Mouse (Mus musculus) gastrocnemius, postnatal 14 days (tissue): ENCODE measurements around the gene Irak3. TPM values are rescaled to one million over a fixed set of nuclear protein-coding genes. Genes with fewer than 3 reads are reported as not detected.

ENCODE experiments used
- DNase-seq: peaks from one replicate; pipeline ENCODE4 v3.0.0; 2021; ENCODE audit warnings: mixed read lengths
- intact Hi-C: fragments of 180-260 bp; cut with DNase I; formaldehyde crosslinking; loops from one replicate; pipeline ENCODE4 v1.15.1; 2025; ENCODE audit warnings: low total_unique reads
- total RNA-seq, 2 experiments: library from RNA; stranded (reverse); gene quantifications; 2 replicates each; pipeline ENCODE4 v1.2.3; 2021

Gene Irak3
- total RNA-seq, 2 experiments from 2014 or later, result 2.4 to 2.9 TPM

DNA sequence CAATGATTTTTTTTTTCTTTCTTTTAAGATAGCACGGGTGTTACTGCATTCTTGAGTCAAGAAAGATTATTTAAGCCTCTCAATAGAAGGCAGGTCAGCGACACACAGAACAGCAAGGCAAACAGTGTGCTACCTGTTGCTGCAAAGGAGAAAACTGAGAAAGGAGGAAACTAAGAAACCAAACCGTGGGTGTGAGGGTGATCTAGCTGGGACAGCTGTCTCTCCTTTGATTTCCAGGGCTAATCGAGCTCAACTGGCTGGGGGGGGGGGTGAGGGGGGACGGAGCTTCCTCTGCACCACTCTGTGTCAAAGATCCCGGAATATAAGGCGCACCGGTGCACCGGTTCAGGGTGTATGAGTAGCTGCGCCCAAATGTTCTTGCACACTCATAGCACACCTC lies 32.9 kb downstream of the Irak3 start:
- DNase-seq, result no peak
- intact Hi-C loops, result no loop called here

- intact Hi-C loops, result no loop called here
- no peak for DNase-seq
Measured at GRCm38 (mm10) chr10:120168070-120168469, 33.9 kb downstream of the Irak3 start.

DNA sequence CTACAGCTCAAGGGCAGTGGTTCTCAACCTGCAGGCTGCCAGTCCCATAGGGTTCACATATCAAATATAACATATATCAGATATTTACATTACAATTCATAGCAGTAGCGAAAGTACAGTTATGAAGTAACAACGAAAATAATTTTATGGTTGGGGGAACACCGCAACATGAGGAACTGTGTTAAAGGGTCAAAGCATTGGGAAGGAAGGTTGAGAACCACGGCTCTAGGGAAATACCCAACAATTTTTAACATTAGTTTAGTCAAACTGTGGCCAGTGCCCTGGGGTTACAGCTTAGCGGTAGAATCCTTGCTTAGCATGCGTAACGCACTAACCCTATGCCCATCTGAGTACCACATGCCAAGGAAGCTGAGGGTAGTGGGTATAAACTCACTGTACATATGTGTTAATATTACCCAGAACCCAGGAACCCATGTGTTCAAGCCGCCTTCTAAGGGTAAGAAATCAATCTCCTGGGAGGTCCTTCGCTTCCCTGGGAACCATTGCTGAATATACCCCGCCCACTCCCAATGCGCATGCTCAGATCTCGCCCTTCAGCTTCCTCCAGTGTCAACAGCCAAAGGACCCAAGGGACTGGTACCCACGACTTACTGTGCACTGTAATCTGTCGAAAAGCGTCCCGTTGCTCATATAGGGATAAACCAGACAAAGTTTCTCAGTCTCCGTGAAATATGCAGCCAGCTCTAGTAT lies 36.0 kb downstream of the Irak3 start:
- DNase-seq, result no peak
- intact Hi-C loops, result no loop called here

DNA sequence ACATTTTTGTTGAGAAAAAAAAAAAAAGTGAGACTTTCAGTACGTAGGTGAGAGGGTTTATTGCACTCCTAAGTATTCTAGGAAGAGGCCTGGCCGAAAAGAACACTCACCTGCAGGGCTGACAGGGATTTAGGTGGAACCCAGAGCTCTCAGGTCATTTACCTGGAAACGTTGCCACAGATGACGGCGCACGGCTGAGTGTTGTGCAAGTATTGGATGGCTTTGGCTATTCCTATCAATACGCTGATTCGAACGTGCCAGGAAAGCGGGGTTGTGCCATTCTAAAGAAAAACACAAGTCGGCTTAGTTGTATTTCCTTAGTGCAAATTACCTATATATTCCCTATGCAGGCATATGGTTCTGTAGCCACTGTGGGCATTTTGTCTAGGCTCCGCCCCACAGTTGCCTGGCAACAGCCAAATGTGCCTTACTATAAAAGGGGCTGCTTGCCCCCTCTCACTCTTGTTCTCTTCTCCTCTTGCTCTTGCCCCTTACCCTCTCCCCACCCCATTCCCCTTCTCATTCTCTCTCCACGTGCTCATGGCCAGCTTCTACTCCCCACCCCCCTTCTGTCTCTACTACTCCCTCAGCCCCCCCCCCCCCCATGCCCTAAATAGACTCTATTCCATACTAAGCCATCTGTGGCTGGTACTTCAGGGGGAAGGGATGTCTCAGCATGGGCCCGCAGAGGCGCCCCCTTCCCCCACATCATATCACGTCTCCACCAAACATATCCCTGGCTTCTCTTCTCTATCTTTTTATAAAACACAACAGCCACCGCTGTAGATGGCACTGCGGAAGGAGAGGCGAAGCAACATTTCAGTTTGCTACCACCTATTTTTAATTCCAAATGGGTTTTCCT lies 36.8 kb downstream of the Irak3 start:
- intact Hi-C loops, result no loop called here
- DNase-seq, result no peak

DNA sequence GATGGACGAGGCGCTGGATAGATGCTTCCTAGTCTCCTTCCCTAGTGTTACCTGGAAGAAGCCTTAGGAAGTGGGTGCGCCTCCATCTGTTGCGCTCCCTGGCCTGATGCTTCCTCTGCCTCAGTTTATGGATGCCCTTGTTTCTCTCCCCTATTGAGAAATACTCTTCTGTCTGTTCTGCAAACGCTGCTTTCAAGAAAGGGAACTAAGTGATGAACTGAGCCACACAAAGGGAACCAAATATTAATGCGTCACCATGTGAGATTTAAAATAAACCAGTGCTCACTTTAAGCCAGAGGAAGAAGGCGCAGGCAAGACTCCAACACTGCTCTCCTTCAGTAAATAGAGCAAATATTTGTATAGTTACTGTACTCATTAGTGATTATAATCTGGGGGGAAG lies 38.4 kb downstream of the Irak3 start:
- intact Hi-C loops, result no loop called here
- no peak for DNase-seq

- DNase-seq, result no peak
- intact Hi-C loops, result no loop called here
Measured at GRCm38 (mm10) chr10:120162840-120163239, 39.1 kb downstream of the Irak3 start.

DNA sequence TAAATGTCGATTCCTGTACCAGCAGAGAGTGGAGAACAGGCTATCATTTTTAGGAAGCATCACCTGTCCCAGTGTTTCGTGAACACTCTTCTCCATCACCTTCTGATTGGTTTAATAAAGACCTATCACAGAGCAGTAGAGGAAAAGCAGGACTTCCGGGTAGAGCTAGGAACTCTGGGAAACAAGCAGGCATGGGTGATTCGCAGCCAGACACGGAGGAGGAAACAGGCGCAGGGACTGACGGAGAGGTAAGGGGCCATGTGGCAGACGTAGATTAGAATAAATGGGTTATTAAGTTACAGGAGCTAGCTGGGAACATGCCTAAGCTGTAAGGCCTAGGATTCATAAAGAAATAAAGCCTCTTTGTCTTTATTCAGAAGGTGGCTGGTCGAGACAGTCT lies 41.4 kb downstream of the Irak3 start:
- intact Hi-C loops, result no loop called here
- no peak for DNase-seq

DNA sequence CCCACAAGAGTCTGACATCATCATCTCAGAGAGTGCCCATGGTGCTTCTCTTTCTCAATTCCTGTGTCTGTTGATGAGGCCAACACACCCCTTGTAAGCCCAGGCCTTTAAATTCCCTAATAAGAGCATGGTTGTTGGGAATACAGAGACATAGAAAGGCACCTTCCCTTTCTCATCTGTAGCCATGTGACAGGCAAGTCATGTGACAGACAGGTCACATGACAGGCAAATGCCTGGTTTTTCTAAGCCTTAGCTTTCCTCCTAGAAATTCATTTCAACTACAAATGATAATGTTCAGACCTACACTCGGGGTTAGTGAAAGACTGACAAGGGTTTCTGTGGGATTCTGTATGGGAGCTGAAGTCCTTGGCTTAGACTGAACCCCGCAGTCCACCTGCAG lies 48.0 kb downstream of the Irak3 start:
- intact Hi-C loops, result no loop called here
- DNase-seq, result no peak

DNA sequence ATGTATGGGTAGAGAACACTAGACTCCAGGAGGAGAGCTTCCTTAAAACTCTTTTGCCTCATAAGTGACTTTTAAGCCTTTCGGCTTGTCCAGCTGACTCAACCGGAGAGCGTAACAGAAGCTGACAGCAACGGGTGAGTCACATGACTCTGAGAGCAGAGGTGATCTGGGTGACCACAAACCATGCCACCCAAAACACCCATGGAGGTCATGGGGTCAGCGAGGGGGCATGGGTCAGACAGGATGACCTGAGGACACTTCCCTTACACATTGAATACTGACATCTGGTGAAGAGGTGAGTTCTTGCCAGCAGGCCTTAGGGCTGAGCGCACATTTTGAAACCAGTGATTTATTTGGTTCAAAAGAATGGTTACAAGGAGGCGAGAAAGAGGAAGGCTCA lies 50.3 kb downstream of the Irak3 start:
- intact Hi-C loops, result no loop called here
- DNase-seq, result no peak

- intact Hi-C loops, result no loop called here
- no peak for DNase-seq
Measured at GRCm38 (mm10) chr10:120140916-120141516, 60.9 kb downstream of the Irak3 start.

GRCm38 (mm10) chr10:120140193-120140592 lies 61.7 kb downstream of the Irak3 start:
- intact Hi-C loops, result no loop called here

GRCm38 (mm10) chr10:120136020-120136562 lies 65.8 kb downstream of the Irak3 start:
- intact Hi-C loops, result no loop called here
- no peak for DNase-seq

More at GRCm38 (mm10) chr10:120140193-120140592, 61.7 kb downstream of the Irak3 start:
- no peak for DNase-seq

DNA sequence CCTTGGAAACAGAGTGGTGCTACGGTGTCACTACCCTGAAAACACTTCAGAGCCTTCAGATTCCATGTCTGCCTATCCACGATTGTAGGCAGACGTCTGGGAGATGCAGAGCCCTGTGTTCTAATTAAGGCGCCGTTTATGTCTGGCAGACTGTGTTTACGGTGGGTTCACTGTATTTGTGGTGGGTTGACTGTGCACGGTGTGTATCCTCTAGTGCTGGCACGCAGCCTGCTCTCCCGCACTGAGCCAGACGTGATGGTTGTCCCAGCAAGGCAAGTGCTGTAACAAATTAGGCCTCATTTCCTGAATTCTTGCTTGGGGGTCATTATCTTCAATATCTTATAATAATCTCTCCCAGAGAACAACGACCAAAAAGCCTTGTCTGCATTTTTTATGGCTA lies 68.2 kb downstream of the Irak3 start:
- DNase-seq, result no peak
- intact Hi-C loops, result no loop called here

DNA sequence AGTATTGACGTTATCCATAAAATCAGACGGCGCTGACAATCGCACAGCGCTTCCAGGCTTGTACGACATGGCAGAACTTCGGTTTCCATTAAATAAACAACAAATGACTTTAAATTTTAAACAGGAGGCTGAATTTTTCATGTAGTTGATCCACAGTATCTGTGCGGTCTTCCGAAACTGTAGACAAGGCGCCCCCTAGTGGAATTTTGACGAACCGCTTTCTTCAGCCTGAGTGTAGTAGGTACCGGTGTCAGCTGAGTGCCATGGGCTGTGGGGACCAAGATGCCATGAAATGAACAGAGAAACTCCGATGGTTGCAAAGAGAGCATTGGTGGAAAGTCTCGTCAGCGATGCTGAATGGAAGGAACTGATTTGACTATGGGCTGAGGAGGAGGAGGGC lies 71.3 kb downstream of the Irak3 start:
- intact Hi-C loops, result no loop called here
- DNase-seq, result peak; percentile 17

- no peak for DNase-seq
- intact Hi-C loops, result loop anchor here (10.0 kb wide), 3 partner anchors 244 to 484 kb away; no protein-coding TSS in a partner anchor
Measured at GRCm38 (mm10) chr10:120128601-120129277, 73.2 kb downstream of the Irak3 start.

DNA sequence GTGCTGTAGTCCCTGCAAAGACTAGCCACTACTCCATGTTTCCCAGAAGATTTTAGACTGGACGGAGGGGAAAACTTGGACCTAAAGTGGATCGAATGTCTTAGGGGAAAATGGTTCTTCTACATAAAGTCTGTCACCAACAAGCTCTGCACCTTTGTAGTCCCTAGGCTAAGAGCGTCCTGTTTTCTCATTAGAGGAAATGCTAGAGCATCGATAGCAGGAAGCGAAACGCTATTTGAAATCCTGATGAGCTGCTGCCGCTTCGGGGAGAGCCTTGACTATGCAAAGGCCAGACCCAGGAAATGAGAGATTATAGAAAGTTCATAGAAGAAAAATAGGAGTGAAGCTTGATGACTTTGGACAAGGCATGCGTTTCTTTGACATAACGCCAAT lies 76.5 kb downstream of the Irak3 start:
- DNase-seq, result no peak
- intact Hi-C loops, result loop anchor here (10.0 kb wide), 3 partner anchors 241 to 481 kb away; no protein-coding TSS in a partner anchor

GRCm38 (mm10) chr10:120124801-120125464 lies 77.0 kb downstream of the Irak3 start:
- DNase-seq, result peak; percentile 82
- intact Hi-C loops, result loop anchor here (5.0 to 10.0 kb wide), 4 partner anchors 58 to 480 kb away; no protein-coding TSS in a partner anchor

- no peak for DNase-seq
- intact Hi-C loops, result loop anchor here (5.0 to 10.0 kb wide), 4 partner anchors 56 to 479 kb away; no protein-coding TSS in a partner anchor
Measured at GRCm38 (mm10) chr10:120123721-120124120, 78.2 kb downstream of the Irak3 start.

DNA sequence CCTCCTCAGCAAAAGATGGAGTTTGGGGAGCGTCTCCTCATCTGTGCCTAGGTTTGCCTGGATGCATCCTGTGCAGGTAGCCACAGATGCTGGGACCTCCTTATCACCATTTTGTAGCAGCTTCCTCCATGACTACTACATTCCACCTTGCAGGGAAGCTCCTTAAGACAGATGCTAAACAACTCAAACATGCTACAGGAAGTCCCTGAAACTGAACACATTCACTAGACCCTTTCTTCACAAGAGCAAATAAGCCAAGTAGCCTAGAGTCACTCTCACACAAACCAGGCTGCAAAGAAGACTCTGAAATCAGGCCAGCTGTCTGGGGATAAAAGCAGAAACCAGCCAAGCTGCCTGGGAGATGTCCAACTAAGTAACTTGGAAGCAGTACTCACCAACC lies 86.7 kb downstream of the Irak3 start:
- intact Hi-C loops, result no loop called here
- no peak for DNase-seq
